Mouse (Mus musculus): ENCODE results near the gene Mllt3.

- no peak for TF ChIP-seq CTCF (IDR thresholded peaks at IDR 0.05; ENCODE audit: extremely low read depth, insufficient read length, insufficient replicate concordance, low read depth, low read length)
- no peak for TF ChIP-seq POLR2A (IDR thresholded peaks at IDR 0.05; ENCODE audit: low read depth, low read length)
Observed at GRCm38 (mm10) chr4:87955132-87955531, 78.0 kb downstream of the Mllt3 start.
